Mouse (Mus musculus): ENCODE data around the gene Tnfaip6. TPM values are rescaled to one million over a fixed set of nuclear protein-coding genes. Genes with fewer than 3 reads are reported as not detected.
A peak's percentile ranks its signal among the peaks of the same experiment; 100 is the strongest.
"Not testable (repeated sequence)": the region's sequence is repeated elsewhere in the genome, so short reads cannot be mapped to it uniquely, and the experiment has no call there.

Gene Tnfaip6
- 3.0 and 3.4 TPM in 2 replicates for polyA plus RNA-seq (2014; fragmentation: Nextera tagmentation; extraction: Ambion mirVana)

DNA sequence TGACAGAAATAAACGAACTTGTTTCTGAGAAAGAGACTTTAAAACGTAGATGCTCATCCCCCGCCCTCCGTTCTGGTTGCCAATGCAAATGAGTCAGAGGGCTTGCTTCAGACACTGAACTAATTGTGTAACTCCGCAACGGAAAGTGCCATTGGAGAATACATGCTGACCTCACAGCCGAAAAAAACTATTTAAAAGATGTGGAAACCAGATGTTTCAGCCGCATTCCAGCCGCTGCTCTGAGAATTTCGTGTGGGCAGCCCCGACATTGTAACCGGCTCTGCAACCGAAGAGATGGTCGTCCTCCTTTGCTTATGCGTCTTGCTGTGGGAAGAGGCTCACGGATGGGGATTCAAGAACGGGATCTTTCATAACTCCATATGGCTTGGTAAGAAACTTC, at the start of gene Tnfaip6:
TSS of gene Tnfaip6 (plus strand) at position 128 of the 400 bp plus-strand sequence.
- no peaks in the 10 kb centered on the region for H3K36me3 ChIP-seq (ENCODE audit: control insufficient read depth, insufficient read depth, low read length)
- ATAC-seq (replicated peaks; ENCODE audit: low FRiP score, low TSS enrichment, low read depth), result no peak

DNA sequence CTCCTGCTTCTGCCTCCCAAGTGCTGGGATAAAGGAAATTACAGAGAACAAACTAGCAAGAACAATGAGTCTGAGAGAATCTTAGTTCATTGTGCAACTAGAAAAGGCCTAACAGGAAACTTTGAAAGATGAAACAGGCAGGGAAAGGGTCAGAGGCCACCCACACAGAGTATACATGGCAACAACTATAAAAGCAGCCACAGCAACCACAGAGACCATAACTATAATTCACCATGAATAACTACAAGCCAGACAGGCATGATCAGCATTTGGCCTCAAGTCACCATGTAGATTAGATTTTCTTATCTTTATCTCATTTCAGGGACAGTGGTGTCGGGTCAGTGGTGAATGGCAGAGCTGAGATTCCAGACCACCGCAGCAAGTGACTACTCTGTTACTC, 48.2 kb upstream of the Tnfaip6 start:
- no peaks in the 10 kb centered on the region for H3K36me3 ChIP-seq (ENCODE audit: control insufficient read depth, insufficient read depth, low read length)
- H3K27me3 ChIP-seq (replicated peaks; ENCODE audit: control insufficient read depth, insufficient read depth, low read length), result no peaks in the 10 kb centered on the region
- no peaks in the 10 kb centered on the region for H3K4me1 ChIP-seq (replicated peaks; ENCODE audit: control insufficient read depth, insufficient read depth, low read length)
- WGBS, result 64% methylated on average over 2 of the region's 2 CpGs
- no peak overlapping the region for H3K9ac ChIP-seq (ENCODE audit: low read length)
- no peak for DNase-seq (ENCODE audit: low spot score)
- no peak overlapping the region for H3K4me2 ChIP-seq (ENCODE audit: low read length)
- H3K27ac ChIP-seq (ENCODE audit: low read depth), result no peak overlapping the region
- H3K9me3 ChIP-seq (ENCODE audit: control insufficient read depth, low read length), result no peaks in the 10 kb centered on the region
- no peak overlapping the region for H3K4me3 ChIP-seq (ENCODE audit: low read depth, low read length)
- ATAC-seq (replicated peaks; ENCODE audit: low FRiP score, low TSS enrichment, low read depth), result no peak

More for the DNA sequence above, at the start of gene Tnfaip6:
- Histone ChIP-seq H3K4me3 (ENCODE audit: low read depth, low read length) (peak within 1 kb of the TSS; percentile 46), H3K9ac (ENCODE audit: low read length) (peak within 1 kb of the TSS; percentile 35), H3K4me2 (ENCODE audit: low read length) (peak within 1 kb of the TSS; percentile 62), H3K4me1 (replicated peaks; ENCODE audit: control insufficient read depth, insufficient read depth, low read length) (0 out of 2 replicates have a peak, but pooled peaks cover 3% of the 10 kb centered on the region), H3K27ac (ENCODE audit: low read depth) (no peak within 1 kb of the TSS), H3K27me3 (replicated peaks; ENCODE audit: control insufficient read depth, insufficient read depth, low read length) (0 out of 2 replicates have a peak, but pooled peaks cover 2% of the 10 kb centered on the region), H3K9me3 (ENCODE audit: control insufficient read depth, low read length) (no peaks in the 10 kb centered on the region)
- WGBS, result 2% methylated on average over 17 of the region's 17 CpGs
- DNase-seq (ENCODE audit: low spot score), result peak; percentile 72

- ATAC-seq (replicated peaks; ENCODE audit: low FRiP score, low TSS enrichment, low read depth), result no peak
- H3K4me3 ChIP-seq (ENCODE audit: low read depth, low read length), result no peak overlapping the region
- no peak overlapping the region for H3K27ac ChIP-seq (ENCODE audit: low read depth)
- no peaks in the 10 kb centered on the region for H3K36me3 ChIP-seq (ENCODE audit: control insufficient read depth, insufficient read depth, low read length)
- H3K9ac ChIP-seq (ENCODE audit: low read length), result no peak overlapping the region
- H3K4me1 ChIP-seq (replicated peaks; ENCODE audit: control insufficient read depth, insufficient read depth, low read length), result no peaks in the 10 kb centered on the region
- no peak overlapping the region for H3K4me2 ChIP-seq (ENCODE audit: low read length)
- no peak for DNase-seq (ENCODE audit: low spot score)
- H3K27me3 ChIP-seq (replicated peaks; ENCODE audit: control insufficient read depth, insufficient read depth, low read length), result no peaks in the 10 kb centered on the region
- WGBS, result 91% methylated on average over 6 of the region's 6 CpGs
- no peaks in the 10 kb centered on the region for H3K9me3 ChIP-seq (ENCODE audit: control insufficient read depth, low read length)
Measured at GRCm38 (mm10) chr2:51991447-51991846, 46.4 kb upstream of the Tnfaip6 start.

- Histone ChIP-seq H3K4me2 (ENCODE audit: low read length) (no peak overlapping the region), H3K36me3 (ENCODE audit: control insufficient read depth, insufficient read depth, low read length) (no peaks in the 10 kb centered on the region), H3K27ac (ENCODE audit: low read depth) (no peak overlapping the region), H3K9ac (ENCODE audit: low read length) (no peak overlapping the region), H3K27me3 (replicated peaks; ENCODE audit: control insufficient read depth, insufficient read depth, low read length) (no peaks in the 10 kb centered on the region), H3K4me3 (ENCODE audit: low read depth, low read length) (no peak overlapping the region), H3K4me1 (replicated peaks; ENCODE audit: control insufficient read depth, insufficient read depth, low read length) (no peaks in the 10 kb centered on the region), H3K9me3 (ENCODE audit: control insufficient read depth, low read length) (no peaks in the 10 kb centered on the region)
- DNase-seq (ENCODE audit: low spot score) (no peak), ATAC-seq (replicated peaks; ENCODE audit: low FRiP score, low TSS enrichment, low read depth) (no peak)
- 63% methylated on average over 7 of the region's 7 CpGs for WGBS
Measured at GRCm38 (mm10) chr2:51999996-52000395, 37.8 kb upstream of the Tnfaip6 start.

DNA sequence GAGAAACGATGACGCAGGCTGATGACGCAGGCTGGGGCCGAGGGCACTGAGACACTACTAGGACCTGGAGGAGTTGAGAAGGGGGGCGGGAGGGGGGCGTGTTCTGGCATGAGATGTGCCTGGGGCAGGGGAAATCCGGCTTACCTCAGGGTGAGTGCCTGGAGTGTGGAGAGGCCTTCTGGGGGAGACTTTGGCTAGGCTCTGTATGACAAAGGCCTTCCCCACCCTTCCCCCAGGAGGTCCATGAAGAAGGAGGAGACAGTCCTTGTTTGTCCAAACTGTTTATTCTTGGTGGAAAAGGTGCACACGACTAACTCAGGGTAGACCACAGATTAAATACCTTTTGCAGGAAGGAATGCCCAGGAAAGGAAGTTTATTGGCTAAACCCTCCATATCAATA, 36.3 kb upstream of the Tnfaip6 start:
- Histone ChIP-seq H3K4me3 (ENCODE audit: low read depth, low read length) (no peak overlapping the region), H3K27ac (ENCODE audit: low read depth) (no peak overlapping the region), H3K27me3 (replicated peaks; ENCODE audit: control insufficient read depth, insufficient read depth, low read length) (no peaks in the 10 kb centered on the region), H3K4me2 (ENCODE audit: low read length) (no peak overlapping the region), H3K36me3 (ENCODE audit: control insufficient read depth, insufficient read depth, low read length) (no peaks in the 10 kb centered on the region), H3K4me1 (replicated peaks; ENCODE audit: control insufficient read depth, insufficient read depth, low read length) (no peaks in the 10 kb centered on the region), H3K9ac (ENCODE audit: low read length) (no peak overlapping the region), H3K9me3 (ENCODE audit: control insufficient read depth, low read length) (no peaks in the 10 kb centered on the region)
- 80% methylated on average over 8 of the region's 8 CpGs for WGBS
- ATAC-seq (replicated peaks; ENCODE audit: low FRiP score, low TSS enrichment, low read depth) (no peak), DNase-seq (ENCODE audit: low spot score) (no peak)

DNA sequence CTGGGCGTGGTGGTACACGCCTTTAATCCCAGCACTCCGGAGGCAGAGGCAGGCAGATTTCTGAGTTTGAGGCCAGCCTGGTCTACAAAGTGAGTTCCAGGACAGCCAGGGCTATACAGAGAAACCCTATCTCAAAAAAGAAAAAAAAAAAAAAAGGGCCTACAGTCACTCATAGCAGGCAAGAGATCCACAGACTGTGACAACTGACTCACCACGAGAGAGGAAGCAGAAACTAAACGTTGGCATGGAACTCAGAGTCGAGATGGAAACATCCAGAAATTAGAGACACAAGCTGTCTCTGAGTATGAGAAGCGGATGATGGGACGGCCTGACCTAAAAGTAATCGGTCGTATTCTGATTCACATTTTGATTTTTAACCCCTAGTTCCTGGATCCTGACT, 35.5 kb upstream of the Tnfaip6 start:
- not testable (repeated sequence) for ATAC-seq (replicated peaks; ENCODE audit: low FRiP score, low TSS enrichment, low read depth); H3K27ac ChIP-seq (ENCODE audit: low read depth); H3K27me3 ChIP-seq (replicated peaks; ENCODE audit: control insufficient read depth, insufficient read depth, low read length); H3K4me1 ChIP-seq (replicated peaks; ENCODE audit: control insufficient read depth, insufficient read depth, low read length); DNase-seq (ENCODE audit: low spot score); H3K36me3 ChIP-seq (ENCODE audit: control insufficient read depth, insufficient read depth, low read length); H3K4me2 ChIP-seq (ENCODE audit: low read length); H3K9ac ChIP-seq (ENCODE audit: low read length); H3K9me3 ChIP-seq (ENCODE audit: control insufficient read depth, low read length); H3K4me3 ChIP-seq (ENCODE audit: low read depth, low read length)
- WGBS, result 87% methylated on average over 10 of the region's 10 CpGs

GRCm38 (mm10) chr2:52006380-52006779, 31.4 kb upstream of the Tnfaip6 start:
- no peak overlapping the region for H3K27ac ChIP-seq (ENCODE audit: low read depth)
- DNase-seq (ENCODE audit: low spot score) (no peak), ATAC-seq (replicated peaks; ENCODE audit: low FRiP score, low TSS enrichment, low read depth) (no peak)
- H3K27me3 ChIP-seq (replicated peaks; ENCODE audit: control insufficient read depth, insufficient read depth, low read length), result no peaks in the 10 kb centered on the region
- 74% methylated on average over 3 of the region's 3 CpGs for WGBS
- no peak overlapping the region for H3K4me2 ChIP-seq (ENCODE audit: low read length)
- H3K36me3 ChIP-seq (ENCODE audit: control insufficient read depth, insufficient read depth, low read length), result no peaks in the 10 kb centered on the region
- H3K4me1 ChIP-seq (replicated peaks; ENCODE audit: control insufficient read depth, insufficient read depth, low read length), result no peaks in the 10 kb centered on the region
- H3K9me3 ChIP-seq (ENCODE audit: control insufficient read depth, low read length), result no peaks in the 10 kb centered on the region
- H3K4me3 ChIP-seq (ENCODE audit: low read depth, low read length), result no peak overlapping the region
- H3K9ac ChIP-seq (ENCODE audit: low read length), result no peak overlapping the region

GRCm38 (mm10) chr2:52011820-52012219, 26.0 kb upstream of the Tnfaip6 start:
- not testable (repeated sequence) for H3K4me3 ChIP-seq (ENCODE audit: low read depth, low read length); H3K4me1 ChIP-seq (replicated peaks; ENCODE audit: control insufficient read depth, insufficient read depth, low read length); DNase-seq (ENCODE audit: low spot score); H3K27me3 ChIP-seq (replicated peaks; ENCODE audit: control insufficient read depth, insufficient read depth, low read length); H3K9me3 ChIP-seq (ENCODE audit: control insufficient read depth, low read length); H3K9ac ChIP-seq (ENCODE audit: low read length); ATAC-seq (replicated peaks; ENCODE audit: low FRiP score, low TSS enrichment, low read depth); H3K36me3 ChIP-seq (ENCODE audit: control insufficient read depth, insufficient read depth, low read length); H3K27ac ChIP-seq (ENCODE audit: low read depth); H3K4me2 ChIP-seq (ENCODE audit: low read length)
- 87% methylated on average over 3 of the region's 3 CpGs for WGBS

DNA sequence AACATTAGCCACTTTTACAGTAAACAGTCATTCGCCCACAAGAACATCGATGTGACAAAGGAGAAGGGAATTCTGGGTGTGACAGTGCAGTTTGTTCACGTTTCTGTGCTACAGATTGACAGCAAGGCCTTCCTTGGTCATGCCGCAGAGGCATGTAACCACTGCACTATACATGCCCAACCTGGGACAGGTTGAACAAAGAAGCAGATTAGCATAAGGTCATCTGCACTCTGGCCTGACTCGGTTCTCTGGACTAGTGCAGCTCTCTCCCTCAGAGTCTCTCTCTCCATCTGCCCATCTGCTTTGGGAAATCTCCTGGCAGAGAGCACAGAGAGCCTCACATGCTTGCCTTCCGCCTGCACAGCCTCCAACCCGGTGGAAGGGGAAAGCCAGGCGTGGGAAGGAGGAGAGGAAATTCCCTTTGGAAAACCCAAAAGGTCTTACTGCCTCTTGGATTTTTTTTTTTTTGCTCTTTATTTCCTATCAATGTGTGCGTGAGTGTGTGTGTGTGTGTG, 24.4 kb upstream of the Tnfaip6 start:
- no peaks in the 10 kb centered on the region for H3K36me3 ChIP-seq (ENCODE audit: control insufficient read depth, insufficient read depth, low read length)
- no peaks in the 10 kb centered on the region for H3K27me3 ChIP-seq (replicated peaks; ENCODE audit: control insufficient read depth, insufficient read depth, low read length)
- no peak overlapping the region for H3K27ac ChIP-seq (ENCODE audit: low read depth)
- no peak overlapping the region for H3K4me2 ChIP-seq (ENCODE audit: low read length)
- 76% methylated on average over 9 of the region's 9 CpGs for WGBS
- DNase-seq (ENCODE audit: low spot score), result no peak
- ATAC-seq (replicated peaks; ENCODE audit: low FRiP score, low TSS enrichment, low read depth), result no peak
- H3K4me1 ChIP-seq (replicated peaks; ENCODE audit: control insufficient read depth, insufficient read depth, low read length), result no peaks in the 10 kb centered on the region
- no peak overlapping the region for H3K9ac ChIP-seq (ENCODE audit: low read length)
- no peak overlapping the region for H3K4me3 ChIP-seq (ENCODE audit: low read depth, low read length)
- no peaks in the 10 kb centered on the region for H3K9me3 ChIP-seq (ENCODE audit: control insufficient read depth, low read length)
